Mouse (Mus musculus) left cerebral cortex, postnatal 10 days (tissue): ENCODE results near the gene Psmg4. TPM values are rescaled to one million over a fixed set of nuclear protein-coding genes. Genes with fewer than 3 reads are reported as not detected.

ENCODE experiments used
- DNase-seq, 2 experiments: peaks; one replicate each; pipeline ENCODE4 v3.0.0; 2021 to 2022; ENCODE audit warnings: low spot score in 2 of 2, mixed read lengths in 1 of 2; ENCODE audit errors: extremely low spot score in 1 of 2
- intact Hi-C: fragments of 180-260 bp; cut with DNase I; formaldehyde crosslinking; loops from one replicate; pipeline ENCODE4 v1.15.1; 2025
- total RNA-seq, 2 experiments: library from RNA; stranded (reverse); gene quantifications; 2 replicates each; pipeline ENCODE4 v1.2.3; 2021

Gene Psmg4
- total RNA-seq: 10 to 100 TPM; 29.5 to 30.0 TPM

DNA sequence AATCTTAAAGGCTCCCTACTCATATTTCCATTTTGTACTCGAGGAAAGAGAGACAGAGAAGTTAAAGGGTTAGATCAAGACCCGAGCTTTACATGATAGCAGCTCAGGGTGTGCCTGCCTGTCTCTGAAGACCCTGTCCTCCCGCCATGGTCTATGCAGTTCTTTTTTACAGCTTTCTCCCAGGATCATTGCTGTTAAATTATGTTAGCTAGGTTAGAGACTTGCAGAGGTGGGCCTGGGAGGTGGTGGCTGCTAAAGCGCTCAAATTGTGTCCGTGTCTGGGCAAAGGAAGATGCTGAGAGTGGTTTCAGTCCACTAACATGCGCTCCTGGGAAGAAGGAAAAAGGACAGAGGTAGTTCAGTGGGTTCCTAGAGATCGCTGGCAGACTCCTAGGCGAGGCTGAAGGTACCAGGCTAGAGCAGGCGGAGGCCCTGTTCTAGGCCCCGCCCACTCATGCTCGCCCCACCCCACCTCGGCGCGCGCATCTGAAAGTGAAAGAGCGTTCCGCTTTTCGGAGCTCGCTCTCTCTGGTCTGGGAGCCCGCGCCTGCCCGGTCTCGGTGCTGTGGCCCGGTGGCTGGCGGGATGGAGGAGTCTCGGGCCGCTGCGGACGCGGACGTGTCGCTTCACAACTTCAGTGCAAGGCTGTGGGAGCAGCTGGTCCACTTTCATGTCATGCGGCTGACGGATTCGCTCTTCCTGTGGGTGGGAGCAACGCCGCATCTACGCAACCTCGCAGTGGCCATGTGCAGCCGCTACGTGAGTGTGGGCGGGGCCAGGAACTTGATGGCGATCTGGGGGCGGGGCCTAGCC is at the start of gene Psmg4:
Gene Psmg4, plus strand, starts transcription at position 474 of the 813 bp plus-strand sequence.
- DNase-seq: peak; percentile 88 to 95

DNA sequence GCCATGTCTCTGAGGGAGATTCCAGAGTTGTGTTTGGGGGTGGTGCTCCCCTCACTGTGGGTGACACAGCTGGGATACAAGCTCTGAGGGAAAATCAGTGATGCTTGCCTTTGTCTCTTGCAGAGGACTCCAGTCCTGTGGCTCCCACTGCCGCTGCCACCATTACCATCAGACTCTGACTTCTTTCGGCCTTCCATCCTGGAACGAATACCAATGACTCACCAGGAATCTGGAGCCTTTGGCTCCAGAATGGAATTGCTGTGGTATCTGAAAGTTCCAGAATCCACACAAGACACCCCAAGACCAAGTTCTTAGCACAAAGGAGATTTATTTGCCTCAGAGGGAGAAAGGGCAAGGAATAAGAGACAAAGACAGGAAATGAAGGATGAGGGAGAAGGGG is 49.7 kb upstream of the Psmg4 start:
- intact Hi-C loops: no loop called here

More for the DNA sequence above, at the start of gene Psmg4:
- intact Hi-C loops: no loop called here

DNA sequence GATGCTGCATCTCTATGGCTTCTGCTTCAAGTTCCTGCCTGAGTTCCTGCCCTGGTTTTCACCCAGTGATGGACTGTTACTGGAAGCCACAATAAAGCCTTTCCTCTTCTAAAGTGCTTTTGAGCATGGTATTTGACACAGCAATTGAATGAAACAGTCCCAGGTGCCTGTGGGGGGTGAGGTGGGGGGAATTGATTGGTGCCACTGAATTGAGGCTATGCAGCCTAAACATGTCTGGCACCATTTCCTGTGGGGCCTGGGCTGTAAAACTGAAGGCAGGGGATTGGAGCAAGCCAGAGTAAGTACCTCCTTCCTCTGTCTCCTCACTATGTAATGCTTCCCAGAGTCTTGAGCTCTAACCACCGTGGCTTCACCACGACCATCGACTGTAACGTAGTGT is 48.1 kb upstream of the Psmg4 start:
- intact Hi-C loops: no loop called here
- DNase-seq: no peak

More for the DNA sequence above, 49.7 kb upstream of the Psmg4 start:
- DNase-seq: no peak

DNA sequence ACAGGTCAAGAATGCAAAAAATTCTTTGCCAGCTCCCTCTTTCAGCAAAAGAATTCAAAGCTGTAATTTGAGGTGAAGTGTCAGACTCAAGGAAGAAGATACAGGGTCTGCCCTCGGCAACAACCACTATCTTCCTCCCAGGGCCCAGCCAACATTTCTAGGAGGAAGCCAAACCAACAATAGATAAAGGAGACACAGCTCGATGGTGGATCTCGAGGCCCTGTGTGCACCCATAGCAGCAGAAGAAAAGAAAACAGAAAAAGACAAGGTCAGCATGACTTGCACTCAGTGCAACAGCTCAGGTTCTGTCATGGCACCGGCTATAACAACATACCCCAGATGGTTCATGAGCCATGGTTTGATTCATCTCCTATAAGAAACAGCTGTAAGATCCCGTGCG is 46.3 kb upstream of the Psmg4 start:
- no peak for DNase-seq
- intact Hi-C loops: no loop called here

DNA sequence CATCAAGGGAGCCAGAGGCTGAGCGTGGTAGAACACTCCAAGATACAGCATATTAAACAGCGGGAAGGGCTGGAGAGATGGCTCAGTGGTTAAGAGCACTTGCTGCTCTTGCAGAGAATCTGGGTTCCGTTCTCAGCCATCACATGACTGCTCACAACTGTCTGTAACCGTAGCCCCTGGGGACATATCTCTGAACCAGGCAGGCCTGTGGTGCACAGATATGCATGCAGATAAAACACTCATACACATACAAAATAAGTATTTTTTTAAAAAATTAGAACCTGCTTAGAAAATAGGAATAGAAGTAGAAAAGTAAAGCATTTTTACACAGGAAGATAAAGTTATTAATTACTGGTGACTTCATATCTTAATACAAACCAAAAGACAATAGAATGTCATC is 43.9 kb upstream of the Psmg4 start:
- intact Hi-C loops: no loop called here
- no peak for DNase-seq

DNA sequence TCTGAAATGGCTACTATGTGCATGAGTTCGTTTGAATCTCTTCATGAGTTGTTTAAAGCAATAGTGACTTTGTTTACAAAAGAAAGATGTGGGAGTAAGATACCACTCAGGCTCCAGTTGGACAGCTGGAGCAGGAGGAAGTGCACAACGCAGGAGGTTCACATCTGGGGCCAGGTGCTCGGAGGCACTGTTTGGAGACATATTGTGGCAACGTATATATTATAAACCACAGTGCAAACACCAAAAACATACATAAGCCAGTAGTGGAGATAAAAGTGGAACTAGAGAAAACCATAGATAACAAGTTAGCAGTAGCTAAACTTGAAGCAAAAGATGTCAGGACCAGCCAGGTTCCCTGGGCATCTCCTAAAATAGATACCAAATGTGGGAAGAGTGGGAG is 43.4 kb upstream of the Psmg4 start:
- no peak for DNase-seq
- intact Hi-C loops: no loop called here

DNA sequence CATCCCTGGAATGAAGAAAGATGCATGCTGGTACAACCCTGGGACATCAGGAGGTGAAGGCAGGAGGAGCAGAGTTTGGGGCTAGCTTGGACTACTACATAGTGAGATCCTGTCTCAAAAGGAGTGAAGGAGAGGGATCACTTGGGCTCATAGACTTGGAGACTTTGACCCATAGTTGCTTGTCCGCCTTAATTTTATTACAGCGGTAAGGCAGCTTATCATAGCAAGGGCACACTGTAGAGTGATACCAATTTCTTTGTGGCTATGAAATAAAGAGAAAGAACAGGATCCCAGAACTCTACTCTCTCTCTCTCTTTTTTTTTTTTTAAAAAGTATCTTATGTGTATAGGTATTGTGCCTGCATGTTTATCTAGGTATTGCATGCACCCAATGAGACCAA is 42.2 kb upstream of the Psmg4 start:
- DNase-seq: no peak
- intact Hi-C loops: no loop called here

DNA sequence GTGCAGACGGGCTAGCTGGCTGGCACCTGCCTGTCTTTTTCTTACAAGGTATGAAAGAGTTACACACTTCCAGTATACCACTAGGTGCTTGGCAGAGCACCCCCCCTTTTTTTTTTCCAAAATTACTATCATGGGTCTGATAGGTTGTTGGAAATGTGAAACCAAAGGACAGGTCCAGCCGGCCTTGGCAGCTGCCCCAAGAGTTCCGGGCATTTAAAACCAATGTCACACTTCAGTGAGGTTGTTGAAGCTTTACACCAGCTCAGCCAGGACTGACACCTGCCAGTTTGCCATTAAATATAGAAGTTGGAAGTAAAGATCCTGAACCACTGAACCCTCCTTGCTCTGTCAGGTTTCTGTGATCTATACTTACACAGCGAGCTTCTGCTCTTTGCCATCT is 37.1 kb upstream of the Psmg4 start:
- intact Hi-C loops: no loop called here
- DNase-seq: peak in 1 of 2 experiments; percentile 31

DNA sequence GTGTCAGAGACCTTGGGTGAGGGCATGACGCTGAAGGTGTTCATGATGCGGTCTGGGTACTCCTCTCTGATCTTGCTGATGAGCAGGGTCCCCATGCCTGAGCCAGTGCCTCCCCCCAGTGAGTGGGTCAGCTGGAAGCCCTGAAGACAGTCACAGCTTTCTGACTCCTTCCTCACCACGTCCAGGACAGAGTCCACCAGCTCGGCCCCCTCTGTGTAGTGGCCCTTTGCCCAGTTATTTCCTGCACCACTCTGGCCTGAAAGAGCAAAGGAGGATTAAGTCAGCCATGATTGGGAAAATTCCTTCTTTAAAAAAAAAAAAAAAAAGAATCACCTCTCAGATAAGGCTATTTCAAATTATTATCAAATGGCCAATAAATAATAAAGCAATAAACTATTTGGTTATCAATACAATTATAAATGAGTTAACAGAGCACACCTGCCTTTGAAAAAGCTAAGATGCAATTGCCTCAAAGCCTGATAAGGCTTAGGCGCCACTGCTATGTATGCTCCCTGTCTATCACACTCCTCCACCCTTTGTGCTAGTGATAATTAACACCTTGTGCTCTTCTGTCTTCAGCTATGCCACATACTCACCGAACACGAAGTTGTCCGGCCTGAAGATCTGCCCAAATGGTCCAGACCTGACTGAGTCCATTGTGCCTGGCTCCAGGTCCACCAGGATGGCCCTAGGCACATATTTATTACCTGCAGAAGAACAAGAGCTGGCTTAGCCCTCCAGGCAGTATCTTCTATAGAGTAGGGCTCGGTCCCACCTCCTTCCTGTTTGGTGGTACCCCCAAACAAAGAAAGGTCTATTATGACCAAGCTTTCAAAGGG is 34.3 kb upstream of the Psmg4 start:
- intact Hi-C loops: no loop called here
- no peak for DNase-seq

DNA sequence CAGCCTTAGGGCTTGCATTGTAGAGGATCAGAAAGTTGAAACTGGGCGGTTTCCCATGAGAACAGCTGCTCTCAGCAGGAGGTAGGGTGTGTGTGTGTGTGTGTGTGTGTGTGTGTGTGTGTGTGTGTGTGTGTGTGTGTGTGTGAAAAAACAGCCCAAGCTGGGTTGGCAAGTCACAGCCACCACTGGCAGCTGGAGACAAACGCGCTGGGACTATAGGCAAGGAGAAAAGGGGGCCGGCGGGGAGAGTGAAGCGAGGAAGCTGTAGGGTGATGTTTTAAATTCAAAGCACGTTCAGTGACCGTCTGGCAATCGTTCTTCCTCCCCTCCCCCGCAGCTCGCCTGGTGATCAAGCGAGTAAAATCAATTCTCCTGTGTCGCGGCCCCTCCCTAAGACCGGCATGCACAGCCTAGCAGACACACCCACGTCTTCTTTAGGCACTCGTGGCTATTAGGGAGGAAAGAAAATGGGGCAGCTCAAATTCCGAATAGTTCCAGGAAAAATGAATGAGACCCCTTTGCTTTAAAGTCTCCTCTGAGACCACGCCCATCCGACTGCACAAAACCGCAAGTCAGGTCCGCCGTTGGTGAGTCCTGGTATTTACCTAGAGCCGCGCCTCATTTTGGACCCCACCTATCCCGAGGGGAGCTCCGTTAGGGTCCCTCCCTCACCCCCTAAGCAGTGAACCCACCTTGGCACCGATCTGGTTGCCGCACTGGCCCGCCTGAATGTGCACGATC is 33.1 kb upstream of the Psmg4 start:
- intact Hi-C loops: loop anchor here (1.0 kb wide), 1 partner anchor 52 kb away; no protein-coding TSS in a partner anchor
- peak; percentile 75 to 82 for DNase-seq

DNA sequence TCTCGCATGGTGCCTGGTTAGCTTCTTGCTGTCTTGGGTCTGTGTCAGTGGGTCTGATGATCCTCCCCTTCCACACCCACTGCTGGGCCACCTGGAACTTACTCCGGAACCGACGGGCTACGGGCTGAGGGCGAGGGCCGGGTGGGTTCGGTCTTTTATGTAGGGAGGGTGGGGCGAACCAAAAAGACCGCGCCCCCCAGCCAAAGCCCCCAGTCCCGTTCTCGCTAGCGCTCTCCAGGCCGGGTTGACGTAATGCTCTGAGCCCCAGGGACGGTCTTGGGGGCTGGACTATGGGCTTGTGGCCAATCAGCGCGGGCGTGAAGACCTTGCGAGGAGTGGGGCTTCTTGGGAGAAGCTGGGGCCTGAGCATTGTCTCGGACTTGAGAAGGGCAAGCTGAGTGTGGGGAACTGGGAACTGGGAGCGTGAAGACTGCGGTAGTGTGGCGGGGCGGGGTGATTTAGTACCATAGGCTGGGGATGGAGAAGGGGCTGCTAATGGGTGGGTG is 32.5 kb upstream of the Psmg4 start, which contains the start of gene Tubb2b:
Gene Tubb2b, minus strand, starts transcription at position 241 of the 506 bp plus-strand sequence.
- DNase-seq: peak; percentile 93
- intact Hi-C loops: loop anchor here (1.0 kb wide), 1 partner anchor 53 kb away; no protein-coding TSS in a partner anchor

DNA sequence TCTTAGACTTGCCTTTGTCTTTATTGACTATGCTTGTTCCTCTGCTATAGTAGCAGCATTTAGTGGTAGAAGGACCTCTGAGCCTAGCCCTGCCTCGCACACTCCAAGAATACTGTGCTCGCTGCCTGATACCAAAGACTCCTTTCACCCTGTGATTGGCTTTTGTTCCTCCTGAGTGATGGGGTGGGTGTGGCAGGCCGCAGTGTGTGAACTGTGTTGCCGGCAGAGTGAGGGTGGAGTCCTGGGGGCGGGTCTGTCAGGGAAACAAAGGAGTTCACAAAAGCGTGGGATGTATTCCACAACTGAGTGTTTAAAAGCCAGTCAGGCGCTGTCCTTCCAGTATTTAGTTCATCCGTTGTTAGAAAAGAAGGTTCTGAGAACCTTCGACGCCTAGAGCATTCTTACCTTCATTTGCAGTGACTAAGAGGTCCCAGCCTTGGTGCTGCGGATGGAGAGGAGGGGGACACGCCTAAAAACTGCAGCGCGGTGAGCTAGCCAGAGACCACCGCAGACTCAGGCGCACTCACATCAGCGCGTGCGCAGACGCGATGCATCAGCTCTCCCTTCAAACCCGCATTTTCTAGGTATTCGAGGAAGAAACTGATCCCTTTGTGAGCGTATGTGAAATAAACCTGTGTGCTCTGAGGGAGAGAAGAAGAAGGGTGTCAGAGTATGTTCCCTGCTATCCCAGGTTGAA is 31.6 kb upstream of the Psmg4 start:
- intact Hi-C loops: no loop called here
- peak; percentile 57 to 68 for DNase-seq

DNA sequence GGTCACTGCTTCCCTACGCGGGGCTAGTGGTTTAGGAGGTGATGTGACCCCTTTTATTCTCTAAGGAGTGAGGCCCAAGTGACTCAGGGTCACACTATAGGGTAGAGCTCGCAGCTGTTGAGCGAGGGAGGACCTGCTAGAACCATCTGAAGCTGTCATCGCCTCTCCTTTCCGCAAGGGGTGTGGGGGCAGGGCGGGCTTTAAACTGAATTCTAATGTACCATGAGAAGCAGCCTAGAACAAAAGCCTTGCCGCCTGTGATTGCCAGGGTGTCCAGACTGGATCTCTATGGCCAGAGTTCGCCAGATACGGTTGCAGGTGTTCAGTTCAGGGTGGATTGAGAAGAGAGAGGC is 31.1 kb upstream of the Psmg4 start:
- intact Hi-C loops: no loop called here
- DNase-seq: peak; percentile 63 to 85

DNA sequence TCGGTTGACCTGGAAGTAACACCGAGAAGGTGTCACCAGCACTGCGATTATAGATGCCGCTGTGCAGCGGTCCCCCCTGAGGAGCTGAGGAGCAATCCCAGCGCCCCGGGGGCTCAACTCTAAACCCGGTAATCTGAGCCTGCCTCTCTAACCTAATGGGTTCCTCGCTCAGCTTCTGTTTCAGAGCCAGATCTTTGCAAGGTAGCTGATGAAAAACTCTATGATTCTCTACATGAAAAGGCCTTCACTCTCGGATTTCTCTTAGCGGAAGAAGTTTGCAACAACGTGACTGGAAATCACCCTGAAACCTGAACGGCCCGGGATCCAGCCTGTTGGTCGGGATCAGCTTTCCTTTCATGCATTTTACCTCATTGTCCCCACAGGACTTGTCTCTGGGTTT is 30.5 kb upstream of the Psmg4 start:
- DNase-seq: peak in 1 of 2 experiments; percentile 26
- intact Hi-C loops: no loop called here

DNA sequence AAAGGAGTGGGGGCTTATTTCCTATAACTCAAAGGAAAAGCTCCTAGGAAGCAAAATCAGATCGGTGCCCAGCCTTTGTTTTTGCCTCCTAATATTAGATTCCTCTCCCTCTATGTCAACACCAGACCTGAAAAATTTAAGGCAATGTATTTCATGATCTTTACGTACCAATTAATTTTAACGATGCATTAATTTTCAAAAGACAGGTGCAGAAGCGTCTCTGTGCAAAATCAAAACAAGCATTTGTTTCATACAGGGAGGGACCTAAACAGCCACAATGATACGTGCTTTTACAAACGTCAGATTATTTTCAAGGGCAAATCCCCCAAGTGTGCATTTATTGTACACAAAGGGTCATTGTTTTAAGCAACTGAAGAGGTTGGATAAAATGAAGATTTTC is 29.9 kb upstream of the Psmg4 start:
- no peak for DNase-seq
- intact Hi-C loops: no loop called here

DNA sequence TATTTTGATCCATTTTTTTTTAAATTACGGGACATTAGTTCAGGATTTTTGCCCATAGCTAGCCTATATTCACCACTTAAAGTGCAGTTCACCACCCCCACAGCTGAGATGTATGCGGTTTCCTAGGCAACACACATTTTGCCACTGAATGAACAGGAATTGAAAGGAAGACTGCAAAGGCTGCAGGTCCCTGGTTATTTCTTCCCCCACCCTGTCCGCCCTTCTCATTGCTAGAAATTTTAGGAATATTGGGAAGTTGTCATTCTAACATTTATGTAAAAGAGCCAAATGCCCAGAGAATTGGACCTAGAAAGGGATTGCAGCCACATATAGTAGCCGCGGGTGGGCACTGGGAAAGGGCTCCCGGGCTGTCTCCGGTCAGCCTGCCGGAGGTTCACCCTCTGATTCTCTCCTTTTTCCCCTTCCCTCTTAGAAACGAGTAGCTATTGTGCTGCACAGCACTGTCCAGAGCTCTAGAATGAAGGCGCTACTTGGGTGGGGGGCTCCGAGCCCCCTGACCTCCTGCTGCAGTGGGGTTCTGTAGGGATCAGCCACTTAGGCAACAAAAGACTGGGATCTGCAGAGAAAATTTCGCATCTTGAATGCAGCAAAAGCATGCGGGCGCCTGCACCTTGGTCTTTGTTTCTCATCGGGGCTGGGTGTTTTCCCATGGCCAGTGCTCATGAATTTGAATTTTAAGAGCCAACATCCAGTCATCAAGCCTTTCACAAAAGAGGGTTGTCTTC is 29.3 kb upstream of the Psmg4 start:
- intact Hi-C loops: no loop called here
- no peak for DNase-seq

DNA sequence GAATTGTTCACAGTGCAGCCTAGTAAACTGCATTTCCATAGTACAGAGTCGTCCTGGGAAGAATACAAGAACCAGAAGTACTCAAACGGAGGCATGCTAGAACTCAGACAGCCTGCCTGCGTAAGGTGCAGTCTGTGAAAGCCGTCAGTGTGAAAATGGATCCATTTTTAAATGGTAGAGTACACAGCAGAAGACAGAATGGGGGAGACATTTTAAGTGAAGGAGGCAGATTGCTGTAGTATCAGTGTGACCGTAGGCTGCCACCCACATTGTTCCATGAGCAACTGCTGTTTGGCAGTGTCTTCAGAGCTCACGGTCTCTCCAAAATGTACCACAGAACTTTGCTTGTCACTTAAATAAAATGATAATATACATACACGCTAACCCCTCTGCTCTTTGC is 28.5 kb upstream of the Psmg4 start:
- no peak for DNase-seq
- intact Hi-C loops: no loop called here

DNA sequence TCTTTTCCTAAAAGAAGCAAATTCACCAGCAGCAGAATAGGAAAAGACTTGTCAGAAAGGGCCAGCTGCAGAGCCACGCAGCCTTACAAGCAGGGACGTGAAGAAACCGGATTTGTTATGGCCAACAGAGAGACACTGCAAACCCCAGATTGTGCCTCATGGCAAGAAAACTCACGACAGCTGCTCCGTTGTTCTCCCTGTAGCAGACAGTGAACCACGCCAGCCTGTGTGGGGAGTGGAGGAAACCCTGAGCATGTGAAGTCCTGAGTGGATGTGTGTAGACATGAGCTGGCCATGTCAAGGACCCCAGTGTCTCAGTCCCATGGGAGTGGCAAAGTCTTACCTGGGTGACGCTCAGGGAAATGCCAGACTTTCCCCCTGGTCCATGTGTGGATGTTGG is 26.2 kb upstream of the Psmg4 start:
- intact Hi-C loops: no loop called here
- DNase-seq: peak; percentile 62 to 68
